29 mouse cellular contexts compared by ENCODE assay signal in genomic region chr13:104533806-104534495, GRCm38 (mm10).
A peak's percentile ranks its signal among the peaks of the same experiment; 100 is the strongest.
DNase-seq lines count a peak whose midpoint lies in the region; ATAC-seq lines count a peak whose summit lies in the region.
"Had no signal": no experiment of that assay in that cellular context is flagged by ENCODE, and none has a peak within 500 bp of the region (broad histone marks: within the 10 kb centered on the region; RNA-seq: fewer than 3 reads in every experiment).

No protein-coding gene starts in this region.

- H3K4me3 ChIP-seq in kidney, embryonic 15.5 days (replicated peaks) = no peak overlapping the region
- H3K4me3 ChIP-seq in hindbrain, embryonic 13.5 days = no peak overlapping the region
- H3K4me3 ChIP-seq: embryonic facial prominence, embryonic 12.5 days; erythroblast, embryonic 14.5 days; gastrocnemius, adult 2 months; heart, embryonic 12.5 days; hindbrain, embryonic 10.5 days; limb, embryonic 13.5 days; liver, embryonic 13.5 days; lung, embryonic 15.5 days; myocyte; neural tube, embryonic 13.5 days had no signal

- H3K4me1 ChIP-seq in kidney, embryonic 15.5 days = peaks cover 7% of the 10 kb centered on the region; the same call in 1 of the 2 replicates
- no peaks in the 10 kb centered on the region for H3K4me1 ChIP-seq in hindbrain, embryonic 13.5 days (replicated peaks)
- H3K4me1 ChIP-seq: embryonic facial prominence, embryonic 12.5 days; heart, embryonic 12.5 days; limb, embryonic 13.5 days; liver, embryonic 13.5 days; lung, embryonic 15.5 days; neural tube, embryonic 13.5 days had no signal

- 52% methylated on average over 7 of the region's 7 CpGs for WGBS in kidney, embryonic 15.5 days
- WGBS in hindbrain, embryonic 13.5 days = 89% methylated on average over 7 of the region's 7 CpGs

- H3K27ac ChIP-seq in kidney, embryonic 15.5 days = peak overlapping the region; percentile 49; the same call in 1 of the 2 replicates
- no peak overlapping the region for H3K27ac ChIP-seq in hindbrain, embryonic 13.5 days
- H3K27ac ChIP-seq: embryonic facial prominence, embryonic 12.5 days; gastrocnemius, adult 2 months; hindbrain, embryonic 10.5 days; hindbrain, postnatal 0 days; limb, embryonic 13.5 days; liver, embryonic 13.5 days; lung, embryonic 15.5 days; neural tube, embryonic 13.5 days had no signal

- peak; percentile 17 for DNase-seq in adrenal gland, postnatal 14 days
- no peak for DNase-seq in adrenal gland, postnatal 10 days
- no peak for DNase-seq in kidney, adult 8-10 months
- DNase-seq in gonadal fat pad, adult 2 months (ENCODE audit: low read depth) = peak; percentile 31
- DNase-seq in skeletal muscle tissue, adult 2 months (ENCODE audit: low read depth, low spot score) = peak; percentile 30
- DNase-seq: adrenal gland, postnatal 36 days; cerebellum, adult 9-11 months; gastrocnemius, adult 2 months; heart, postnatal 10 days; layer of hippocampus, postnatal 36 days; liver, embryonic 13.5 days; lung, postnatal 4 days; retina, postnatal 1 day; right cerebral cortex, postnatal 25 days; thymus, postnatal 14 days had no signal

- H3K27me3 ChIP-seq in kidney, embryonic 15.5 days = no peaks in the 10 kb centered on the region
- no peaks in the 10 kb centered on the region for H3K27me3 ChIP-seq in hindbrain, embryonic 13.5 days
- H3K27me3 ChIP-seq: embryonic facial prominence, embryonic 12.5 days; heart, embryonic 12.5 days; limb, embryonic 13.5 days; liver, embryonic 13.5 days; lung, embryonic 15.5 days; neural tube, embryonic 13.5 days had no signal

- H3K9ac ChIP-seq in kidney, embryonic 15.5 days = no peak overlapping the region
- no peak overlapping the region for H3K9ac ChIP-seq in hindbrain, embryonic 13.5 days
- H3K9ac ChIP-seq: embryonic facial prominence, embryonic 12.5 days; heart, embryonic 12.5 days; limb, embryonic 13.5 days; liver, embryonic 13.5 days; lung, embryonic 15.5 days; neural tube, embryonic 13.5 days had no signal

- H3K9me3 ChIP-seq in kidney, embryonic 15.5 days (replicated peaks) = no peaks in the 10 kb centered on the region
- no peaks in the 10 kb centered on the region for H3K9me3 ChIP-seq in hindbrain, embryonic 13.5 days
- H3K9me3 ChIP-seq: embryonic facial prominence, embryonic 12.5 days; heart, embryonic 12.5 days; hindbrain, embryonic 10.5 days; limb, embryonic 13.5 days; liver, embryonic 13.5 days; lung, embryonic 15.5 days; neural tube, embryonic 13.5 days had no signal

- H3K36me3 ChIP-seq in kidney, embryonic 15.5 days = no peaks in the 10 kb centered on the region
- no peaks in the 10 kb centered on the region for H3K36me3 ChIP-seq in hindbrain, embryonic 13.5 days
- H3K36me3 ChIP-seq: embryonic facial prominence, embryonic 12.5 days; heart, embryonic 12.5 days; hindbrain, embryonic 10.5 days; limb, embryonic 13.5 days; liver, embryonic 13.5 days; lung, embryonic 15.5 days; neural tube, embryonic 13.5 days had no signal

- H3K4me2 ChIP-seq in kidney, embryonic 15.5 days = no peak overlapping the region
- no peak overlapping the region for H3K4me2 ChIP-seq in hindbrain, embryonic 13.5 days
- H3K4me2 ChIP-seq: embryonic facial prominence, embryonic 12.5 days; heart, embryonic 12.5 days; limb, embryonic 13.5 days; liver, embryonic 13.5 days; lung, embryonic 15.5 days; neural tube, embryonic 13.5 days had no signal

- peak; percentile 33; the same call in 1 of the 2 replicates for ATAC-seq in kidney, embryonic 15.5 days (replicated peaks; ENCODE audit: low FRiP score)
- ATAC-seq in hindbrain, embryonic 13.5 days (ENCODE audit: low FRiP score) = no peak
- ATAC-seq: forebrain, embryonic 14.5 days; hindbrain, postnatal 0 days; intestine, embryonic 16.5 days; midbrain, embryonic 16.5 days had no signal

Comparison
In these comparisons a context has a peak if more than half of its experiments do, and no peak if none do; other contexts are left out.
1. DNase-seq: peak in adrenal gland, postnatal 14 days (single experiment), gonadal fat pad, adult 2 months (single experiment) and skeletal muscle tissue, adult 2 months (single experiment); none in adrenal gland, postnatal 10 days (single experiment) and kidney, adult 8-10 months (0 of 2).